Mouse (Mus musculus) left cerebral cortex, postnatal 36 days (tissue): Measurements from ENCODE around the gene Fate1. TPM values are rescaled to one million over a fixed set of nuclear protein-coding genes. Genes with fewer than 3 reads are reported as not detected.

ENCODE experiments used
- DNase-seq, 2 experiments: peaks; one replicate each; pipeline ENCODE4 v3.0.0; 2021 to 2022; ENCODE audit warnings: low spot score in 2 of 2, mixed read lengths in 1 of 2
- intact Hi-C: fragments of 180-260 bp; cut with DNase I; formaldehyde crosslinking; loops from one replicate; pipeline ENCODE4 v1.15.1; 2025
- total RNA-seq, 2 experiments: library from RNA; stranded (reverse); gene quantifications; 2 replicates each; pipeline ENCODE4 v1.2.3; 2021

Gene Fate1
- total RNA-seq, 2 experiments from 2014 or later = 0.48 TPM; not detected in 1

DNA sequence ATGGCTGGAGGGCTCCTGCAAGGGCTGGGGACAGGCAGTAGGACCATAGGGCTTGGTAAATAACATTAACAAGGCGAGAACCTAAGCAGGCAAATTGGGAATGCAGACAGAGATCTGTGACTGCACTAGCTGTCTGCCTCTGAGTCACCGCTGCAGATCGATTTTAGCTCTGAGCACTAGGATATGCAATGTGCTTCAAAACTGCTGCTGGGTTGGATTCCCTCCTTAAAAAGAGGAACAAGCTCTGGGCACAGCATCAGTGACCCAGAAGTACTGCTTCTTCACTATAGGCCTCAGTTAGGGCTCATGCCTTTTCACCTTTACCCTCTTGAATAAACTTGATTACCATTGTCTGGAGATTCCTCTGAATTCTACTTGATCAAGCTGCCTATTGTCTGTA lies 50.8 kb downstream of the Fate1 start:
- intact Hi-C loops = no loop called here
- DNase-seq = no peak

Other genes with a start within 250 kb of the Fate1 start
- 10 to 100 TPM; 29.1 to 32.6 TPM for gene Vma21, start 157.1 kb upstream of the Fate1 start, total RNA-seq
- gene Gm1141, start 52.0 kb upstream of the Fate1 start, total RNA-seq = 1 to 10 TPM in 1 of 2 experiments, under 1 TPM in 1; 0.57 to 1.1 TPM
- 10 to 100 TPM; 34.9 to 35.1 TPM for gene Prrg3, start 10.4 kb upstream of the Fate1 start, total RNA-seq
- gene Cnga2, start 18.9 kb downstream of the Fate1 start, total RNA-seq = 1 to 10 TPM in 1 of 2 experiments, not detected in 1; 1.4 TPM
- not detected for gene Magea4, start 249.0 kb downstream of the Fate1 start, total RNA-seq